Mouse (Mus musculus): ENCODE measurements around the gene Hoxd12.

DNA sequence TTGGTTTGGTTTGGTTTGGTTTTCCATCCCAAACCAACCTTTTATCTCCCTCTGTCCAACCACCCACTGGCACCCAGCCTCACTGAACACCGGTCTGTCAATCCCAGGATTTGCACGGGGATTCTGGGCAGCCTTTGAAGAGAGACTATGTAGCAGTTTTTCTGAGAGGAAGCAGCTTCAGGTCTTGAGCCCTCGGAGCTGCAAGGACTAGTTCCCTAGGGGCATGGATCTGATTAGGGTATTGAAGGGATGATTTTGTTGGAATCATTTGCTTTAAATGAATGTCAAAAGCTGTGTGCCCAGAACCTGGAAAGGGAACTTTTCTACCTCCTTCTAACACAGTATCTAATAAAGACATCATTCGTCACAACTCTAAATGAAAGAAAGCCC is 18.2 kb upstream of the Hoxd12 start:
- TF ChIP-seq CTCF (IDR thresholded peaks at IDR 0.05; ENCODE audit: control insufficient read depth, insufficient read depth, insufficient read length) (no peak), MAX (IDR thresholded peaks at IDR 0.05) (no peak), CEBPB (IDR thresholded peaks at IDR 0.05; ENCODE audit: low read depth) (no peak)
